Mouse (Mus musculus) retina, adult 2 months (tissue): ENCODE results near the gene Trp53rkb.

Experiments used
- DNase-seq: peaks from one replicate; pipeline ENCODE4 v3.0.0-alpha.2; 2012; ENCODE audit warnings: low read depth, low spot score

Trp53rkb gene

GRCm38 (mm10) chr2:166834796-166835195, 42.5 kb downstream of the Trp53rkb start:
- DNase-seq: no peak

- no peak for DNase-seq
Measured at GRCm38 (mm10) chr2:166835581-166835980, 43.2 kb downstream of the Trp53rkb start.

- no peak for DNase-seq
Measured at GRCm38 (mm10) chr2:166841813-166842212, 49.5 kb downstream of the Trp53rkb start.
